13 mouse cellular contexts compared by ENCODE assay signal in the genomic region with DNA sequence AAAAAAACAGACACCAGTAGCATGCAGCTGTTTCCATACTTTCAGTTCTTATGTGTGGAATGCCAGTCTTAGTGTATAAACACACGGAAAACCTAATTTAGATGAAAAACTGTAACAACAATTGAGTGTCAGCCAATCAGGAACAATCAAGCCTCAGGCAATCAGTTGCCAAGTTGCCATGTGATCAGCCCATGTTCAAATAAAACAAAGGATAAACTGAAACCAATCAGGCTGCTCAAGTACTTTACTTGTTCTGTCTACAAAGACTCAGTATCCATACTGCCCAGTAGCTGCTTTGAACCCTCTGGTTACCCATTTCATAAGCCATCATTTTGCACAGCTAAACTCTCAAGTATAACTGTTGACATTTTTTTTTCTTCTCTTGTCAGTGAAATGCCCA. TPM values are rescaled to one million over a fixed set of nuclear protein-coding genes. Genes with fewer than 3 reads are reported as not detected.
"Had no signal": no experiment of that assay in that cellular context is flagged by ENCODE, and none has a peak within 500 bp of the region (broad histone marks: within the 10 kb centered on the region; RNA-seq: fewer than 3 reads in every experiment).

No protein-coding gene starts in this region.

- H3K27me3 ChIP-seq: kidney, embryonic 15.5 days; limb, embryonic 13.5 days; midbrain, embryonic 12.5 days; neural tube, embryonic 12.5 days had no signal

- H3K9me3 ChIP-seq: kidney, embryonic 15.5 days; limb, embryonic 13.5 days; midbrain, embryonic 12.5 days; neural tube, embryonic 12.5 days had no signal

- H3K4me2 ChIP-seq: kidney, embryonic 15.5 days; limb, embryonic 13.5 days; midbrain, embryonic 12.5 days; neural tube, embryonic 12.5 days had no signal

- H3K4me1 ChIP-seq: kidney, embryonic 15.5 days; neural tube, embryonic 12.5 days had no signal

- DNase-seq: kidney, adult 18-20 months; kidney, postnatal 14 days; layer of hippocampus, adult 9-11 months; left cerebral cortex, postnatal 4 days; lung, adult 18-20 months; retina, postnatal 1 day; thymus, postnatal 36 days had no signal

- H3K36me3 ChIP-seq: limb, embryonic 13.5 days; midbrain, embryonic 12.5 days had no signal

- H3K27ac ChIP-seq: kidney, embryonic 15.5 days; limb, embryonic 13.5 days; liver, embryonic 14.5 days; midbrain, embryonic 12.5 days; neural tube, embryonic 12.5 days had no signal

- H3K9ac ChIP-seq: kidney, embryonic 15.5 days; limb, embryonic 13.5 days; liver, embryonic 14.5 days; midbrain, embryonic 12.5 days; neural tube, embryonic 12.5 days had no signal

- H3K4me3 ChIP-seq: kidney, embryonic 15.5 days; limb, embryonic 13.5 days; midbrain, embryonic 12.5 days; myocyte; neural tube, embryonic 12.5 days had no signal

RNA-seq across cellular contexts. Expression of a gene that starts 21.7 kb away (rescaled TPM):
- polyA plus RNA-seq: myocyte had no signal
